Mouse (Mus musculus) layer of hippocampus, adult 2 months (tissue): ENCODE results near the gene Acsl3. TPM values are rescaled to one million over a fixed set of nuclear protein-coding genes. Genes with fewer than 3 reads are reported as not detected.
A peak's percentile ranks its signal among the peaks of the same experiment; 100 is the strongest.

Source experiments
- DNase-seq, 2 experiments: peaks; one replicate each; pipeline ENCODE4 v3.0.0; 2022; ENCODE audit warnings: low spot score in 2 of 2
- H3K27ac ChIP-seq: fragments of 200-600 bp; 2 replicates; pipeline ENCODE4 v1.8.1; 2022
- H3K4me3 ChIP-seq: fragments of 200-600 bp; 2 replicates; pipeline ENCODE4 v1.8.1; 2022; ENCODE audit warnings: mild to moderate bottlenecking
- CTCF ChIP-seq: fragments of 200-600 bp; conservative IDR thresholded peaks from 2 replicates; pipeline ENCODE4 v1.8.1; 2022; ENCODE audit warnings: antibody characterized with exemption, mild to moderate bottlenecking, moderate library complexity
- total RNA-seq, 2 experiments: library from RNA; stranded (reverse); gene quantifications; 2 replicates each; pipeline ENCODE4 v1.2.3; 2021

The Acsl3 gene
- total RNA-seq, 2 experiments from 2014 or later = 186 to 188 TPM

GRCm38 (mm10) chr1:78657021-78657629 lies 500 bp upstream of the Acsl3 start:
- TF ChIP-seq CTCF = no peak
- H3K27ac ChIP-seq = peak overlapping the region; percentile 98
- peak overlapping the region; percentile 99 for H3K4me3 ChIP-seq
- no peak for DNase-seq

GRCm38 (mm10) chr1:78658441-78659269 lies 1.0 kb downstream of the Acsl3 start:
- Histone ChIP-seq H3K4me3 (peak overlapping the region; percentile 99), H3K27ac (peak overlapping the region; percentile 98)
- no peak for DNase-seq
- TF ChIP-seq CTCF = no peak

DNA sequence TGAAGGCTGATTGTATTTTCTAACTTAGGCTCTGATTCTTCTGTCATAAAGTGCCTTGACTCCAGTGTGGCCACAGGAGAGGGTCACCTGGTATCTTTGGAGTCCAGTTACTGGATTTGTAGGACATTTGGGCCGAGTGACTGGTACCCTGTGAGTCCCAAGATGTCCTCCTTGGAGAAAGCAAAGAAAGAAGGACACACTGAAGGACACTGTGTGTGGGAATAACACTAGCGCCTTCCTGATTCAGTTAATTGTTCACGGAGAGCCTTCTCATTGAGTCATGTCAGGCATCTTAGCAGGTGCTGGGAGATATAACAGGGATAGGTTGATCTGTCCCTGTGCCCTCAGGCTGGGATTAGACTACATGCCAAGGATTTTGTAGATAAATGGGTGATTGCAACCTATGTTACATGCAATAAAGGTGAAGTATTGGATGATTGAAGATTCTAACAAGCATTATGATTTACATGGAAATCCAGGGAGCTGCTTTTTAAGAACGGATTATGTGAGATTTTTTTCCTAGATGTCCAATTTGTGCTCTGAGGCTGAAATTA lies 1.7 kb downstream of the Acsl3 start:
- no peak for TF ChIP-seq CTCF
- Histone ChIP-seq H3K4me3 (peak overlapping the region; percentile 99), H3K27ac (peak overlapping the region; percentile 98)
- DNase-seq = no peak

GRCm38 (mm10) chr1:78664326-78664725 lies 6.7 kb downstream of the Acsl3 start:
- no peak for DNase-seq
- peak overlapping the region; percentile 28; the same call in 1 of the 2 replicates for H3K27ac ChIP-seq
- peak overlapping the region; percentile 4; the same call in 1 of the 2 replicates for H3K4me3 ChIP-seq
- TF ChIP-seq CTCF = no peak

GRCm38 (mm10) chr1:78665954-78666499 lies 8.4 kb downstream of the Acsl3 start:
- Histone ChIP-seq H3K4me3 (no peak overlapping the region), H3K27ac (no peak overlapping the region)
- TF ChIP-seq CTCF = no peak
- DNase-seq = no peak

DNA sequence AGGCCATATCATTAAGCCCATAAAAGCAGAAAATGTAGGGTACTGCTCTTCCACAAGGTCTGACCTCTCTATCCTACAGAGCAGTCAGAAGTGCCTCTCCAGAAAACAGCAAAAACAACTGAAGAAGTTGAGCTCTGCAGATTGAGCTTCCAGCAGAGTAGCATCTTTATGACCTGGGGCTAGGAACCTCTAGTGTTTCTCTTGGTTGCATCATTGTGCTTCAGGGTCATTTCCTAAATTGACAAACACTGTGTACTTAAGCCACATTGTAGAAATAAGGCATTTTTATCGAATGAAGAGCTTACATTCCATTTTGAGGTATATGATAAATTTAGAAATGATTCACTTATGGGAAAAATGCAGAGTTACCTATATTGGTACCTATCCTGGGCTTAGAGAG lies 9.0 kb downstream of the Acsl3 start:
- H3K4me3 ChIP-seq = no peak overlapping the region
- no peak overlapping the region for H3K27ac ChIP-seq
- no peak for DNase-seq
- TF ChIP-seq CTCF = no peak

- Histone ChIP-seq H3K4me3 (no peak overlapping the region), H3K27ac (no peak overlapping the region)
- TF ChIP-seq CTCF = no peak
- no peak for DNase-seq
Observed at GRCm38 (mm10) chr1:78682291-78682690, 24.7 kb downstream of the Acsl3 start.

DNA sequence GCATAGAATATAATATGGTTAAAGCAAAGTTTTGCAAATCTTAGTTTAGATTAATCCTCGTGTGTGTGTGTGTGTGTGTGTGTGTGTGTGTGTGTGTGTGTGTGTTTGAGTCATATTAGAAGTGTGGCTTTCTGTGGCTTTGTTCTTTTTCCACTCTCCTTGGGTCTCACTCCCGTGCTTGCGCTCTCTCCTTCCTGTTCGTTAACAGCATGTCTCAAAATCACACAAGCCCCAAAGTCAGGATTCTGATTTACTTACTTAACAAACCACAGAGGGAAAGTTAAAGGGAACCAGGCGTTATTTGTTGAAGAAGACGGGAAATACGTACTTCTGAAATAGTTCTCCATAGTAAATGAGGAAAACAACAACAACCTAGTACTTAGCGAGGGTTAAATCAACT lies 26.5 kb downstream of the Acsl3 start:
- DNase-seq = no peak
- no peak for TF ChIP-seq CTCF
- H3K4me3 ChIP-seq = no peak overlapping the region

GRCm38 (mm10) chr1:78686872-78687271 lies 29.2 kb downstream of the Acsl3 start:
- no peak overlapping the region for H3K4me3 ChIP-seq
- H3K27ac ChIP-seq = no peak overlapping the region
- TF ChIP-seq CTCF = peak; percentile 80
- DNase-seq = no peak

More for the DNA sequence above, 26.5 kb downstream of the Acsl3 start:
- H3K27ac ChIP-seq = no peak overlapping the region

GRCm38 (mm10) chr1:78688149-78688548 lies 30.5 kb downstream of the Acsl3 start:
- Histone ChIP-seq H3K27ac (no peak overlapping the region), H3K4me3 (no peak overlapping the region)
- DNase-seq = no peak
- peak; percentile 44 for TF ChIP-seq CTCF

DNA sequence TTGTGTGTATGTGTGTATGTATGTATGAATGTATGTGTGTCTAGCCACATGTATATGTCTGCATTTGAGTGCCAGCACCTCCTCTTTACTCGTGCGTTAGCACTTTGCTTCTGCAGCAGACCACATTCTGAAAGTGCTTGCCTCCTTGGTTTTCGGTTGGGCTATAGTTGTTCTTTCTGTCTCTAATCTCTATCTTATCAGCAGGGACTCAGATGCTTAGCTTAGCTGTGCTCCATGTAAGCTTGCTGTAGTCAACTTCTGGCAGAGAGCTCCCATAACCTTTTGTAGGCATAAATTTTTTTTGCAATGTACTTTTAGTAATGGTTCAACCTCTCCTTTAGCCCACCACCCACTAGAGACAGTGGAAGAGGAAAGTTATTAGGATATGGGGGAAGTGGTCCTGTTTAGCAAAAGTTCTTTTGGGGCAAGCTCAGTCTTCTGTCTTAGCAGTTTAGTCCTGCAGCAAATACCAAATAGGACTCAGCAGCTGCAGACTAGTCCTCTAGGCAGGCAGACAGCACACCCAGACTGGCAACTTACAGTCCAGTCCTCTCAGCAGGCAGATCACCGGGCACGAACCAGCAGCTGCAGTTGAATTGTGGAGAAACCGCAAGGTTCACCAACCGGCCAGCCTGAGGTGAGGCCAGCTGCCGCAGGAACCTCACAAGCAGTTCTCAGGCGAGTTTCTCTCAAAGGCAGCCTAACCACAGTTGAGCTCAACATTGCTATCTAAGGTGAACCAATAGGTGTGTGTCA lies 37.1 kb downstream of the Acsl3 start:
- Histone ChIP-seq H3K27ac (no peak overlapping the region), H3K4me3 (no peak overlapping the region)
- DNase-seq = no peak
- TF ChIP-seq CTCF = no peak

DNA sequence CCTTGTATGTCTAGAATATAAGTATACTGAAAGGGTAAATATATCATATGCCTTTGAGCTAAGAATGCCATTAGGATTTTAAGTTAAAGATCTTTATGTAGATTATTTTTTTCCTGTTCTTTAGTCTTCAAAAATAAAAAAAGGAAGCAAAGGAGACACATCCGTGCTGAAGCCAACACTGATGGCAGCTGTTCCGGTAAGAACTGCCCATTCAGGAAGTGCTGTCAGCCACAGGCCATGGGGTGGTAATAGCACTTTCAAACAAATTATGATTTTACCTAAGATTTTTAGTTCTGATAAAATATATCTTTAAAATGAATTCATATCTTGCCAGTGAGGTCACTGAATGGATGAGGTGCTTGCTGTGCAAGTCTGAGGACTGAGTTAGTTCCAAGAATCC lies 38.7 kb downstream of the Acsl3 start:
- H3K27ac ChIP-seq = no peak overlapping the region

DNA sequence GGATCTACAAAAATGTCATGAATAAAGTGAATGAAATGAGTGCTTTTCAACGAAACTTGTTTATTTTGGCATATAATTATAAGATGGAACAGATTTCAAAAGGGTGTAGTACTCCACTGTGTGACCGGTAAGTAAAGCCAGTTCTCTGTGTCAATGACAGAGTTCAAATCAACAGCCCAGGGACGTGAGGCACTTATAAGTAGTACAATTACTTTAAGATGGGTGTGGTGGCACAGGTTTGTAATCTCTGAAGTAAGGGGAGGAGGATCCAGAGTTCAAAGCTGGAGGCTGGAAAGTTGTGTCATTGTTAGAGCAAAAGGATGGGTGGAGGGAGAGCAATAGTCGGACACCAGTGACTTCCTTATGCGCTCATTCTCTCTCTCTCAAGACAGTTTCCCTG lies 39.3 kb downstream of the Acsl3 start:
- DNase-seq = no peak
- Histone ChIP-seq H3K4me3 (no peak overlapping the region), H3K27ac (no peak overlapping the region)
- no peak for TF ChIP-seq CTCF

More for the DNA sequence above, 38.7 kb downstream of the Acsl3 start:
- no peak overlapping the region for H3K4me3 ChIP-seq
- TF ChIP-seq CTCF = no peak
- DNase-seq = no peak
